ENCODE assay signal across 9 mouse cellular contexts in genomic region chr3:52974674-52975556, GRCm38 (mm10). TPM values are rescaled to one million over a fixed set of nuclear protein-coding genes. Genes with fewer than 3 reads are reported as not detected.
DNase-seq lines count a peak whose midpoint lies in the region; ATAC-seq and TF ChIP-seq lines count a peak whose summit lies in the region.
"Had no signal": no experiment of that assay in that cellular context is flagged by ENCODE, and none has a peak within 500 bp of the region (broad histone marks: within the 10 kb centered on the region; RNA-seq: fewer than 3 reads in every experiment).

No protein-coding gene starts in this region.

- H3K4me3 ChIP-seq in kidney, embryonic 14.5 days (ENCODE audit: low read length): no peak overlapping the region
- H3K4me3 ChIP-seq in kidney, adult 2 months (ENCODE audit: insufficient read depth, low read depth, low read length): no peak overlapping the region
- H3K4me3 ChIP-seq in liver, adult 2 months (ENCODE audit: insufficient read depth, low read depth, low read length): no peak overlapping the region
- no peak overlapping the region for H3K4me3 ChIP-seq in myocyte
- no peak overlapping the region for H3K4me3 ChIP-seq in stomach, embryonic 15.5 days (replicated peaks)

- H3K4me2 ChIP-seq in kidney, embryonic 14.5 days (replicated peaks; ENCODE audit: low read depth, low read length): no peak overlapping the region
- no peak overlapping the region for H3K4me2 ChIP-seq in myocyte (ENCODE audit: low read depth)
- no peak overlapping the region for H3K4me2 ChIP-seq in stomach, embryonic 15.5 days

- TF ChIP-seq POLR2A in kidney, adult 2 months (IDR thresholded peaks at IDR 0.05; ENCODE audit: low read depth, low read length): no peak
- TF ChIP-seq POLR2A in liver, adult 2 months (IDR thresholded peaks at IDR 0.05; ENCODE audit: extremely low read depth, insufficient read depth, low read length): no peak
- TF ChIP-seq POLR2A in myocyte (IDR thresholded peaks at IDR 0.05; ENCODE audit: insufficient read length, low read depth): no peak

- no peak overlapping the region for H3ac ChIP-seq in myocyte (ENCODE audit: control insufficient read depth, insufficient read length)

- H3K79me2 ChIP-seq in liver, adult 2 months (ENCODE audit: control insufficient read depth, insufficient read depth, low read length): no peaks in the 10 kb centered on the region
- no peaks in the 10 kb centered on the region for H3K79me2 ChIP-seq in myocyte (ENCODE audit: control insufficient read depth, insufficient read depth)

- DNase-seq in kidney, adult 18-20 months: peak; percentile 76
- peak; percentile 81 for DNase-seq in embryo, embryonic 10.5 days (ENCODE audit: low spot score)
- peak; percentile 68 for DNase-seq in kidney, adult 2 months
- no peak for DNase-seq in liver, adult 2 months (ENCODE audit: extremely low read depth, low read depth, low spot score)

- H3K9ac ChIP-seq in kidney, embryonic 14.5 days (ENCODE audit: low read depth, low read length): no peak overlapping the region
- no peak overlapping the region for H3K9ac ChIP-seq in liver, adult 2 months (ENCODE audit: low read depth, low read length)
- no peak overlapping the region for H3K9ac ChIP-seq in stomach, embryonic 15.5 days

- no peaks in the 10 kb centered on the region for H3K9me3 ChIP-seq in kidney, embryonic 14.5 days (ENCODE audit: control insufficient read depth, low read length)
- H3K9me3 ChIP-seq in stomach, embryonic 15.5 days: no peaks in the 10 kb centered on the region
- H3K9me3 ChIP-seq: G1E had no signal

- H3K4me1 ChIP-seq in kidney, embryonic 14.5 days (ENCODE audit: control insufficient read depth, insufficient read depth, low read length): no peaks in the 10 kb centered on the region
- H3K4me1 ChIP-seq in kidney, adult 2 months (ENCODE audit: control insufficient read depth, insufficient read depth, low read length): 0 out of 2 replicates have a peak, but pooled peaks cover 4% of the 10 kb centered on the region
- no peaks in the 10 kb centered on the region for H3K4me1 ChIP-seq in liver, adult 2 months (ENCODE audit: control insufficient read depth, insufficient read depth, low read length)
- H3K4me1 ChIP-seq in stomach, embryonic 15.5 days: no peaks in the 10 kb centered on the region

- H3K27ac ChIP-seq in kidney, embryonic 14.5 days (ENCODE audit: low read depth, low read length): no peak overlapping the region
- H3K27ac ChIP-seq in kidney, adult 2 months (ENCODE audit: insufficient read depth, low read depth, low read length): no peak overlapping the region
- no peak overlapping the region for H3K27ac ChIP-seq in liver, adult 2 months (replicated peaks; ENCODE audit: insufficient read depth, low read depth, low read length)
- H3K27ac ChIP-seq in stomach, embryonic 15.5 days: no peak overlapping the region

- WGBS in kidney, embryonic 14.5 days: 48% methylated on average over 15 of the region's 15 CpGs
- WGBS in kidney, adult 2 months: 47% methylated on average over 15 of the region's 15 CpGs
- 49% methylated on average over 15 of the region's 15 CpGs for WGBS in liver, adult 2 months
- WGBS in stomach, embryonic 15.5 days: 40% methylated on average over 15 of the region's 15 CpGs

- H3K27me3 ChIP-seq in kidney, embryonic 14.5 days (ENCODE audit: control insufficient read depth, insufficient read depth, low read length): no peaks in the 10 kb centered on the region
- H3K27me3 ChIP-seq in kidney, adult 2 months (replicated peaks; ENCODE audit: control insufficient read depth, insufficient read depth, low read length): no peaks in the 10 kb centered on the region
- H3K27me3 ChIP-seq in liver, adult 2 months (ENCODE audit: control insufficient read depth, insufficient read depth, low read length): no peaks in the 10 kb centered on the region
- H3K27me3 ChIP-seq in myocyte (ENCODE audit: control insufficient read depth, insufficient read depth, insufficient read length): no peaks in the 10 kb centered on the region
- H3K27me3 ChIP-seq in stomach, embryonic 15.5 days (replicated peaks): no peaks in the 10 kb centered on the region

- H3K36me3 ChIP-seq in kidney, embryonic 14.5 days (ENCODE audit: control insufficient read depth, insufficient read depth, low read length): no peaks in the 10 kb centered on the region
- no peaks in the 10 kb centered on the region for H3K36me3 ChIP-seq in kidney, adult 2 months (ENCODE audit: control insufficient read depth, insufficient read depth, low read length)
- H3K36me3 ChIP-seq in liver, adult 2 months (ENCODE audit: control insufficient read depth, insufficient read depth, low read length): no peaks in the 10 kb centered on the region
- no peaks in the 10 kb centered on the region for H3K36me3 ChIP-seq in myocyte (ENCODE audit: control insufficient read depth, insufficient read depth)
- H3K36me3 ChIP-seq in stomach, embryonic 15.5 days: no peaks in the 10 kb centered on the region
- H3K36me3 ChIP-seq: G1E had no signal

- ATAC-seq in kidney, embryonic 14.5 days (ENCODE audit: low FRiP score, low TSS enrichment): no peak
- ATAC-seq in granulocyte monocyte progenitor cell, adult 5-6 weeks (replicated peaks; ENCODE audit: poor library complexity, severe bottlenecking): peak; percentile 74
- peak; percentile 47; the same call in 1 of the 2 replicates for ATAC-seq in stomach, embryonic 15.5 days (ENCODE audit: insufficient read depth, low FRiP score, low read depth)

- peak; percentile 62 for TF ChIP-seq CTCF in kidney, adult 2 months (conservative IDR thresholded peaks at IDR 0.05; ENCODE audit: insufficient read depth, insufficient read length, low read depth, low read length)
- peak; percentile 65 for TF ChIP-seq CTCF in liver, adult 2 months (IDR thresholded peaks at IDR 0.05; ENCODE audit: low read depth, low read length)

TF ChIP-seq in myocyte, 11 proteins besides CTCF, POLR2A, EP300 and RAD21:
- TF ChIP-seq TCF3 (IDR thresholded peaks at IDR 0.05; ENCODE audit: insufficient read length, low read depth) (no peak), MYOG (IDR thresholded peaks at IDR 0.05; ENCODE audit: control insufficient read depth in 1 of 3, insufficient read depth in 1 of 3, insufficient read length in 2 of 3, low read depth in 2 of 3) (peak; percentile 17 to 72 (median 54)), MYOD1 (IDR thresholded peaks at IDR 0.05; ENCODE audit: control insufficient read depth in 1 of 3, insufficient read length in 2 of 3, low read depth in 2 of 3) (peak in 2 of 3 experiments; percentile 68 to 78)

RNA-seq across cellular contexts. Expression of gene Cog6, which starts 42.1 kb away (rescaled TPM):
- 33.7 and 52.0 TPM in 2 replicates for polyA plus RNA-seq in kidney, embryonic 14.5 days (2014; fragmentation: Nextera tagmentation; extraction: Ambion mirVana)
- total RNA-seq in granulocyte monocyte progenitor cell, adult 5-6 weeks (2014; fragmentation: Nextera tagmentation): 17.6 and 20.6 TPM in 2 replicates
- total RNA-seq in granulocyte monocyte progenitor cell, adult 5-6 weeks (2017): 20.0 and 27.8 TPM in 2 replicates
- polyA plus RNA-seq in kidney, adult 2 months (2012; rRNA removed): 21.5 and 22.2 TPM in 2 replicates
- 19.1 and 20.0 TPM in 2 replicates for total RNA-seq in liver, adult 2 months (2014; rRNA removed)
- 10.8 and 12.0 TPM in 2 replicates for polyA plus RNA-seq in liver, adult 2 months (2012; rRNA removed)
- polyA plus RNA-seq in myocyte (2012; fragmentation: generic; extraction: Trizol): 17.4 TPM
- polyA plus RNA-seq in stomach, embryonic 15.5 days (2015; fragmentation: Nextera tagmentation; extraction: Ambion mirVana): 42.4 and 43.1 TPM in 2 replicates
